Mouse (Mus musculus): ENCODE results near the gene Cela1. TPM values are rescaled to one million over a fixed set of nuclear protein-coding genes. Genes with fewer than 3 reads are reported as not detected.

Cela1 gene
- polyA plus RNA-seq, 2 experiments = 2.6 to 2.8 TPM

DNA sequence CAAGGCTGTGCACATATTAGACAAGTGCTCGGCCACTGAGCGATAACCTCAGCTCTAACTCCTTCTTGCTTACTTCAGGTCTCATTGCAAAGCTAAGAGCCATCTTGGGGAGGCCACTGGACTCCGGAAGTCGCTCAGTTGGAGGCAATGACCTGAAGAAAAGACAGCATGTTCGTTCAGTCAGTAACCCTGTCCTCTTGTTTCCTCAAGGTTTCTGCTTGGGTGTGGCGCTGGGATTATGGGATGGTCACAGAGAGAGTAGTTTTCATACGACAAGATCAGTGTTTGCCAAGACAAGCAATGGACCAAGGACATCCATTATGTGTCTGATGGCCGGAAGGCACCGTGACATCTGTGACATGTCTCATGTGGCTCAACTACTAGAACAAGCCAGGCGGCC is 13.2 kb downstream of the Cela1 start:
- H3K9me3 ChIP-seq (ENCODE audit: control insufficient read depth, low read length) = no peaks in the 10 kb centered on the region
- ATAC-seq (ENCODE audit: low FRiP score, low read depth) (no peak), DNase-seq (ENCODE audit: low spot score) (no peak)
- 88% methylated on average over 10 of the region's 10 CpGs for WGBS
- H3K4me2 ChIP-seq (replicated peaks; ENCODE audit: low read depth, low read length, severe bottlenecking) = no peak overlapping the region
- H3K27ac ChIP-seq (replicated peaks; ENCODE audit: low read depth, low read length) = no peak overlapping the region
- no peak for TF ChIP-seq POLR2A (IDR thresholded peaks at IDR 0.05; ENCODE audit: borderline replicate concordance, extremely low read depth, insufficient read depth, insufficient read length)
- H3K9ac ChIP-seq (ENCODE audit: low read depth, low read length, severe bottlenecking) = no peak overlapping the region
- no peaks in the 10 kb centered on the region for H3K36me3 ChIP-seq (ENCODE audit: control insufficient read depth, insufficient read depth, low read length)
- H3K4me1 ChIP-seq (ENCODE audit: control insufficient read depth, insufficient read depth, low read length) = no peaks in the 10 kb centered on the region
- H3K27me3 ChIP-seq (ENCODE audit: control insufficient read depth, insufficient read depth, low read length) = no peaks in the 10 kb centered on the region
- H3K4me3 ChIP-seq (replicated peaks; ENCODE audit: low read length) = no peak overlapping the region

DNA sequence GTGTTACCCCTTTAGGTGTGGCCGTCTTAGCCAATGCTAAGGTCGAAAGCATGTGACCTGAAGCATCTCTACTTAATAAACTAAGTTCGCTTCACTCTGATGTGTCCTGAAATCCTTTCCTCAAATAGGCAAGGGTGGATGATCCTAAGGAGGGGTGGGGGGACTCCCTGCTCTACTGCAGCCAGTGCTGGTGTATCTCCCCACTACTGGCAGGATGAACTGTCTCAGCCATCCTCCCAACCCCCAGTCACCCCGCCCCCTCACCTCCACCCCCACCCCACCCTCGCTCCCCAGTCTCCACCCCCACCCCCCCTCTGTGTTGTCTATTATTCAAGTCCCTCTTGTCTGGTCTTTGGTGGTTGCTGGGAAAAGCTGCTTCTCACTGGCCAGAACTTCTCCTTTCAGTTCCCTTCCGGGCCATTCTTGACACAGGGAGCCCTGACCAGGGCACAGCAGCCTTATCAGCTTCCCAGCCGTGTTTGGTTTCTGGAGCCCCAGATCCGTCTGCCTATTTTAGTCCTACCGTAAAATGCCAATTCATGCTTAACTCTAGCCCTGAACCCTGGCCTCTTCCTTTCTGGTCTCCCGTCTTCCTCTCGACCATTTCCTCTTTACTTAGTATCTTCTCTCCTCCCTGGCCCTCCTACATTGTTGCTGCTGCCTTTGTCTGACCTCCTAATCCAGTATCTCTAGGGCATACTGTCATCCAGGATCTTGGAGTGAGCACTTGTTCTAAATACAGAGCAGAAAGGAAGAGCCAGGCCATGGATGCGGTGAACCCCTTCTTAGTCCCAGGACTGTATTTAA is 13.9 kb downstream of the Cela1 start:
- no peak overlapping the region for H3K4me2 ChIP-seq (replicated peaks; ENCODE audit: low read depth, low read length, severe bottlenecking)
- H3K36me3 ChIP-seq (ENCODE audit: control insufficient read depth, insufficient read depth, low read length) = no peaks in the 10 kb centered on the region
- TF ChIP-seq POLR2A (IDR thresholded peaks at IDR 0.05; ENCODE audit: borderline replicate concordance, extremely low read depth, insufficient read depth, insufficient read length) = no peak
- H3K27me3 ChIP-seq (ENCODE audit: control insufficient read depth, insufficient read depth, low read length) = no peaks in the 10 kb centered on the region
- no peak overlapping the region for H3K9ac ChIP-seq (ENCODE audit: low read depth, low read length, severe bottlenecking)
- 58% methylated on average over 12 of the region's 12 CpGs for WGBS
- no peaks in the 10 kb centered on the region for H3K9me3 ChIP-seq (ENCODE audit: control insufficient read depth, low read length)
- ATAC-seq (ENCODE audit: low FRiP score, low read depth) = no peak
- H3K4me1 ChIP-seq (ENCODE audit: control insufficient read depth, insufficient read depth, low read length) = no peaks in the 10 kb centered on the region
- H3K27ac ChIP-seq (replicated peaks; ENCODE audit: low read depth, low read length) = no peak overlapping the region
- DNase-seq (ENCODE audit: low spot score) = peak; percentile 11
- no peak overlapping the region for H3K4me3 ChIP-seq (replicated peaks; ENCODE audit: low read length)

DNA sequence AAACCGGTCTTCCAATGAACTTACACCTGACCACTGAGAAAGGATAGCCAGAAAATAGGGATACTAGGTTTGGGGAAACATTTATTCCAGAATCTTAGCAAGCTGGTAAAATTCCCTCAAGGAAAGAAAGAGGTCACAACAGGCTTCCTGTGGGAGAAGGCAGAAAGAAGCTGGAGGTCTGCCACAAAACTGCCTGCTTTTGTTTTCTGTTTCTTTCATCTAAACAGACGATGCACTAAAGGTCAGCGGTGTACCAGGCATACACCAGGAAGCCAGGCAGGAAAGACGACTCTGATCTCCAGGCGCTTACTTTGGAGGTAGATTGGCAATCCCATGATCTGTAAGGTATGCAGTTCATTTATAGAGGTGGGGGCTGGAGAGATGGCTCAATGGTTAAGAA is 16.9 kb downstream of the Cela1 start:
- H3K4me1 ChIP-seq (ENCODE audit: control insufficient read depth, insufficient read depth, low read length) = no peaks in the 10 kb centered on the region
- 76% methylated on average over 5 of the region's 5 CpGs for WGBS
- no peak overlapping the region for H3K4me2 ChIP-seq (replicated peaks; ENCODE audit: low read depth, low read length, severe bottlenecking)
- DNase-seq (ENCODE audit: low spot score) = no peak
- H3K9ac ChIP-seq (ENCODE audit: low read depth, low read length, severe bottlenecking) = no peak overlapping the region
- H3K4me3 ChIP-seq (replicated peaks; ENCODE audit: low read length) = no peak overlapping the region
- no peak overlapping the region for H3K27ac ChIP-seq (replicated peaks; ENCODE audit: low read depth, low read length)
- no peak for TF ChIP-seq POLR2A (IDR thresholded peaks at IDR 0.05; ENCODE audit: borderline replicate concordance, extremely low read depth, insufficient read depth, insufficient read length)
- H3K36me3 ChIP-seq (ENCODE audit: control insufficient read depth, insufficient read depth, low read length) = no peaks in the 10 kb centered on the region
- ATAC-seq (ENCODE audit: low FRiP score, low read depth) = no peak
- no peaks in the 10 kb centered on the region for H3K27me3 ChIP-seq (ENCODE audit: control insufficient read depth, insufficient read depth, low read length)
- H3K9me3 ChIP-seq (ENCODE audit: control insufficient read depth, low read length) = no peaks in the 10 kb centered on the region

DNA sequence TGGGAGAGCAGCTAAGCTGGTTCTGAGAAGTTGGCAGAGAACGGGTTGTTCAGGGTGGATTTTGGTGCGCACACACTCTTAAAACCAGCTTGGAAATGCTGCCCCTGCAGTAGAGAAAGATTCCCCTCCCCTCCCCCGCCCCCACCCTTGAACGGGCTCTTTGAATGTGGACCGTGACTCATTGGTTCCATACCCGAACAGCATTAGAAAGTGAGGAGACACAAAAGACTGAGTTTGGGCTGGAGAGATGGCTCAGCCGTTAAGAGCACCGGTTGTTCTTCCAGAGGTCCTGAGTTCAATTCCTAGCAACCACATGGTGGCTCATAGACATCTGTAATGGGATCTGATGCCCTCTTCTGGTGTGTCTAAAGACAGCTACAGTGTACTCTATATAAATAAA is 17.7 kb downstream of the Cela1 start:
- H3K4me1 ChIP-seq (ENCODE audit: control insufficient read depth, insufficient read depth, low read length) = no peaks in the 10 kb centered on the region
- ATAC-seq (ENCODE audit: low FRiP score, low read depth) = no peak
- TF ChIP-seq POLR2A (IDR thresholded peaks at IDR 0.05; ENCODE audit: borderline replicate concordance, extremely low read depth, insufficient read depth, insufficient read length) = no peak
- H3K36me3 ChIP-seq (ENCODE audit: control insufficient read depth, insufficient read depth, low read length) = no peaks in the 10 kb centered on the region
- no peak for DNase-seq (ENCODE audit: low spot score)
- no peak overlapping the region for H3K4me3 ChIP-seq (replicated peaks; ENCODE audit: low read length)
- no peaks in the 10 kb centered on the region for H3K9me3 ChIP-seq (ENCODE audit: control insufficient read depth, low read length)
- no peak overlapping the region for H3K27ac ChIP-seq (replicated peaks; ENCODE audit: low read depth, low read length)
- no peaks in the 10 kb centered on the region for H3K27me3 ChIP-seq (ENCODE audit: control insufficient read depth, insufficient read depth, low read length)
- no peak overlapping the region for H3K9ac ChIP-seq (ENCODE audit: low read depth, low read length, severe bottlenecking)
- WGBS = 90% methylated on average over 8 of the region's 8 CpGs
- no peak overlapping the region for H3K4me2 ChIP-seq (replicated peaks; ENCODE audit: low read depth, low read length, severe bottlenecking)

DNA sequence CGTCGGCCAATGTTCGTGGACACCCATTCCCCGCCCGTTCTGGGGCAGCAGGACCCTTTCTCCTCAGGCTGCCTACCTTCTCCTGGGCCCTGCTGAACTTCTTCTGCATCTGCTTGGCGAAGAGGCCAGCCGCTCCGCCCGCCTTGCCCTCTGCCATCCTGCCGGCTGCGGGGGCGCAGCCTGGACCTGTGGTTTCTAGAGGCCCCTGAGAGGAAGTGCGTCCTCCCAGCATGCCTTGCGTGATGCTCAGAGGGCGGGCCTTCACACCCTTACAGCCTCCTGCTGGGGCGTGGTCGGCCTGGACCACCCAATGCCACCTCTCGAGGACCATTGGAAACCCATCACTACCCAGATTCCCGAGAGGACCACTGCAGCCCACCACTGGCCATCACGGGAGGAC is 18.4 kb downstream of the Cela1 start, which contains the start of gene Bin2:
Bin2 (minus strand) TSS at position 217 of the 400 bp plus-strand sequence.
- Histone ChIP-seq H3K27ac (replicated peaks; ENCODE audit: low read depth, low read length) (no peak within 1 kb of the TSS), H3K4me1 (ENCODE audit: control insufficient read depth, insufficient read depth, low read length) (no peaks in the 10 kb centered on the region), H3K27me3 (ENCODE audit: control insufficient read depth, insufficient read depth, low read length) (no peaks in the 10 kb centered on the region), H3K4me2 (replicated peaks; ENCODE audit: low read depth, low read length, severe bottlenecking) (no peak within 1 kb of the TSS), H3K36me3 (ENCODE audit: control insufficient read depth, insufficient read depth, low read length) (no peaks in the 10 kb centered on the region), H3K4me3 (replicated peaks; ENCODE audit: low read length) (no peak within 1 kb of the TSS), H3K9me3 (ENCODE audit: control insufficient read depth, low read length) (no peaks in the 10 kb centered on the region), H3K9ac (ENCODE audit: low read depth, low read length, severe bottlenecking) (no peak within 1 kb of the TSS)
- DNase-seq (ENCODE audit: low spot score) (no peak), ATAC-seq (ENCODE audit: low FRiP score, low read depth) (no peak)
- 85% methylated on average over 20 of the region's 20 CpGs for WGBS
- no peak for TF ChIP-seq POLR2A (IDR thresholded peaks at IDR 0.05; ENCODE audit: borderline replicate concordance, extremely low read depth, insufficient read depth, insufficient read length)

Measured in limb, embryonic 14.5 days (tissue).